12 mouse cellular contexts compared by ENCODE assay signal in the genomic region with DNA sequence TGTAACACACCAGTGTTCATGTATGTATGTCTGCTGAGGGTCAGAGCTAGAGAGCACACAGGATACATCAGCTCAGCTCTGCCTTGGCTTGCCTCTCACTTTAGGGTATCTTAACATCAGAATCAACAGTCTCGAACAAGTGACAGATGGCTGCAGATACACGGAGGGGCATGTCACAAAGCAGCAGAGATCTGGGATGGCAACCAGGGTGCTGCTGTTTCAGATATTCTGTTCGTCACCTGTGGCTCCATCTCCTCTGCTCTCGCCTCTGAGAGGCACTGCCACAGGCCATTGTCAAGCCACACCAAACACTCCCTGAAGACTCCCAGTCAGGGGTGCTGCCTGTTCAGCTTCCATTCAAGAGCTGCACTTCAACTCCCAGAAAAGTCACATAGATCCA. TPM values are rescaled to one million over a fixed set of nuclear protein-coding genes. Genes with fewer than 3 reads are reported as not detected.
DNase-seq lines count a peak whose midpoint lies in the region; ATAC-seq and TF ChIP-seq lines count a peak whose summit lies in the region.
"Had no signal": no experiment of that assay in that cellular context is flagged by ENCODE, and none has a peak within 500 bp of the region (broad histone marks: within the 10 kb centered on the region; RNA-seq: fewer than 3 reads in every experiment).

No protein-coding gene starts in this region.

- TF ChIP-seq POLR2A in heart, adult 2 months (IDR thresholded peaks at IDR 0.05; ENCODE audit: insufficient read depth, low read depth, low read length) = no peak
- TF ChIP-seq POLR2A in embryonic fibroblast, embryonic 13.5 days (IDR thresholded peaks at IDR 0.05; ENCODE audit: low read depth, low read length) = no peak

- no peak for TF ChIP-seq EP300 in heart, adult 2 months (IDR thresholded peaks at IDR 0.05; ENCODE audit: insufficient read depth, low read depth, low read length)

- H3K36me3 ChIP-seq in heart, adult 2 months (ENCODE audit: control insufficient read depth, insufficient read depth, low read length) = peaks cover 38% of the 10 kb centered on the region
- H3K36me3 ChIP-seq in kidney, embryonic 15.5 days = no peaks in the 10 kb centered on the region
- H3K36me3 ChIP-seq in kidney, embryonic 14.5 days (ENCODE audit: control insufficient read depth, insufficient read depth, low read length) = no peaks in the 10 kb centered on the region
- no peaks in the 10 kb centered on the region for H3K36me3 ChIP-seq in macrophage (ENCODE audit: inconsistent target)
- H3K36me3 ChIP-seq: intestine, embryonic 15.5 days; midbrain, embryonic 13.5 days had no signal

- no peak for TF ChIP-seq CTCF in heart, adult 2 months (IDR thresholded peaks at IDR 0.05)
- TF ChIP-seq CTCF in embryonic fibroblast, embryonic 13.5 days (IDR thresholded peaks at IDR 0.05; ENCODE audit: borderline replicate concordance, insufficient read depth, low read length) = no peak

- no peaks in the 10 kb centered on the region for H3K27me3 ChIP-seq in heart, adult 2 months (ENCODE audit: control insufficient read depth, insufficient read depth, low read length)
- H3K27me3 ChIP-seq in kidney, embryonic 15.5 days = no peaks in the 10 kb centered on the region
- H3K27me3 ChIP-seq in kidney, embryonic 14.5 days (ENCODE audit: control insufficient read depth, insufficient read depth, low read length) = no peaks in the 10 kb centered on the region
- H3K27me3 ChIP-seq: intestine, embryonic 15.5 days; midbrain, embryonic 13.5 days had no signal

- no peaks in the 10 kb centered on the region for H3K9me3 ChIP-seq in kidney, embryonic 15.5 days (replicated peaks)
- no peaks in the 10 kb centered on the region for H3K9me3 ChIP-seq in kidney, embryonic 14.5 days (ENCODE audit: control insufficient read depth, low read length)
- H3K9me3 ChIP-seq: intestine, embryonic 15.5 days; midbrain, embryonic 13.5 days had no signal

- H3K4me2 ChIP-seq in kidney, embryonic 15.5 days = no peak overlapping the region
- H3K4me2 ChIP-seq in kidney, embryonic 14.5 days (replicated peaks; ENCODE audit: low read depth, low read length) = no peak overlapping the region
- H3K4me2 ChIP-seq: intestine, embryonic 15.5 days; midbrain, embryonic 13.5 days had no signal

- H3K27ac ChIP-seq in heart, adult 2 months = peak overlapping the region; percentile 66; the same call in 1 of the 2 replicates
- peak overlapping the region; percentile 56; the same call in 1 of the 2 replicates for H3K27ac ChIP-seq in kidney, embryonic 15.5 days
- H3K27ac ChIP-seq in kidney, embryonic 14.5 days (ENCODE audit: low read depth, low read length) = no peak overlapping the region
- H3K27ac ChIP-seq in embryonic fibroblast, embryonic 13.5 days (ENCODE audit: insufficient read depth, low read length) = peak overlapping the region; percentile 15
- H3K27ac ChIP-seq in macrophage = peak overlapping the region; percentile 90
- H3K27ac ChIP-seq: intestine, embryonic 15.5 days; midbrain, embryonic 13.5 days had no signal

- WGBS in heart, adult 2 months = 52% methylated on average over 4 of the region's 4 CpGs
- 76% methylated on average over 4 of the region's 4 CpGs for WGBS in kidney, embryonic 15.5 days
- WGBS in kidney, embryonic 14.5 days = 74% methylated on average over 4 of the region's 4 CpGs
- 89% methylated on average over 4 of the region's 4 CpGs for WGBS in macrophage (ENCODE audit: missing documents)

- H3K4me3 ChIP-seq in heart, adult 2 months = no peak overlapping the region
- H3K4me3 ChIP-seq in kidney, embryonic 15.5 days (replicated peaks) = no peak overlapping the region
- no peak overlapping the region for H3K4me3 ChIP-seq in kidney, embryonic 14.5 days (ENCODE audit: low read length)
- no peak overlapping the region for H3K4me3 ChIP-seq in embryonic fibroblast, embryonic 13.5 days (ENCODE audit: insufficient read depth, low read length)
- H3K4me3 ChIP-seq in macrophage (ENCODE audit: inconsistent target) = no peak overlapping the region
- H3K4me3 ChIP-seq: intestine, embryonic 15.5 days; midbrain, embryonic 13.5 days had no signal

- H3K9ac ChIP-seq in heart, adult 2 months (ENCODE audit: low read depth, low read length) = no peak overlapping the region
- H3K9ac ChIP-seq in kidney, embryonic 15.5 days = no peak overlapping the region
- no peak overlapping the region for H3K9ac ChIP-seq in kidney, embryonic 14.5 days (ENCODE audit: low read depth, low read length)
- H3K9ac ChIP-seq: intestine, embryonic 15.5 days; midbrain, embryonic 13.5 days had no signal

- H3K4me1 ChIP-seq in heart, adult 2 months (ENCODE audit: control insufficient read depth, insufficient read depth, low read length) = peaks cover 48% of the 10 kb centered on the region
- peaks cover 50% of the 10 kb centered on the region for H3K4me1 ChIP-seq in kidney, embryonic 15.5 days
- peaks cover 14% of the 10 kb centered on the region; the same call in 1 of the 2 replicates for H3K4me1 ChIP-seq in kidney, embryonic 14.5 days (ENCODE audit: control insufficient read depth, insufficient read depth, low read length)
- peaks cover 18% of the 10 kb centered on the region for H3K4me1 ChIP-seq in embryonic fibroblast, embryonic 13.5 days (ENCODE audit: control insufficient read depth, insufficient read depth, low read length)
- H3K4me1 ChIP-seq: midbrain, embryonic 13.5 days had no signal

- peak in 1 of 2 experiments; percentile 35 for DNase-seq in heart, adult 2 months
- DNase-seq in heart, postnatal 36 days = no peak
- no peak for DNase-seq in left cerebral cortex, adult 9 months (ENCODE audit: low spot score in 2 of 2)
- DNase-seq: cerebellum, adult 11-12 months; thymus, adult 2 months had no signal

- no peaks in the 10 kb centered on the region for H3K79me2 ChIP-seq in heart, adult 2 months (replicated peaks; ENCODE audit: control insufficient read depth, insufficient read depth, low read length)
- H3K79me2 ChIP-seq in macrophage (ENCODE audit: inconsistent target) = peaks cover 98% of the 10 kb centered on the region

- intact Hi-C loops in heart, adult 2 months (cut with DNase I) = no loop called here
- intact Hi-C loops in heart, postnatal 36 days (cut with DNase I) = no loop called here

- ATAC-seq in kidney, embryonic 15.5 days (replicated peaks; ENCODE audit: low FRiP score) = no peak
- no peak for ATAC-seq in kidney, embryonic 14.5 days (ENCODE audit: low FRiP score, low TSS enrichment)
- ATAC-seq in erythroid progenitor cell, adult 5-6 weeks (replicated peaks; ENCODE audit: low FRiP score, poor library complexity, severe bottlenecking) = no peak; the same call in 1 of the 2 replicates
- ATAC-seq: intestine, embryonic 15.5 days; midbrain, embryonic 13.5 days had no signal

RNA-seq across cellular contexts. Expression of a gene that starts 39.1 kb away (rescaled TPM):
- 100 to 1,000 TPM; 200 to 246 TPM for total RNA-seq in heart, adult 2 months (2021)
- polyA plus RNA-seq in heart, adult 2 months (2012; rRNA removed) = 111 and 169 TPM in 2 replicates
- 100 to 1,000 TPM; 174 to 191 TPM for total RNA-seq in heart, postnatal 36 days (2021)
- 74.6 and 76.4 TPM in 2 replicates for polyA plus RNA-seq in kidney, embryonic 15.5 days (2015; fragmentation: Nextera tagmentation; extraction: Ambion mirVana)
- 37.9 and 64.2 TPM in 2 replicates for polyA plus RNA-seq in kidney, embryonic 14.5 days (2014; fragmentation: Nextera tagmentation; extraction: Ambion mirVana)
- 62.0 and 75.6 TPM in 2 replicates for polyA plus RNA-seq in embryonic fibroblast, embryonic 13.5 days (2011; ENCODE audit: insufficient read length, low read depth, missing spikeins)
- 100 to 1,000 TPM in 3 of 26 experiments, 10 to 100 TPM in 23; 41.6 to 120 (median 81.4) TPM for total RNA-seq in macrophage (2018; cell fraction: chromatin; rRNA removed)
- 100 to 1,000 TPM in 1 of 26 experiments, 10 to 100 TPM in 25; 51.3 to 103 (median 81.1) TPM for total RNA-seq in macrophage (2018; cell fraction: cytosol; rRNA removed)
- 100 to 1,000 TPM in 2 of 26 experiments, 10 to 100 TPM in 24; 60.5 to 159 (median 76.3) TPM for total RNA-seq in macrophage (2018; cell fraction: nucleus; rRNA removed)
- polyA plus RNA-seq in macrophage (2018) = 58.4 to 158 TPM (median 89.0 TPM) in 3 replicates
- 80.0 and 81.7 TPM in 2 replicates for total RNA-seq in erythroid progenitor cell, adult 5-6 weeks (2015; ENCODE audit: low replicate concordance)
- total RNA-seq in erythroid progenitor cell, adult 5-6 weeks (2017; ENCODE audit: low replicate concordance) = 145 and 184 TPM in 2 replicates
